26 mouse cellular contexts compared by ENCODE assay signal in the genomic region with DNA sequence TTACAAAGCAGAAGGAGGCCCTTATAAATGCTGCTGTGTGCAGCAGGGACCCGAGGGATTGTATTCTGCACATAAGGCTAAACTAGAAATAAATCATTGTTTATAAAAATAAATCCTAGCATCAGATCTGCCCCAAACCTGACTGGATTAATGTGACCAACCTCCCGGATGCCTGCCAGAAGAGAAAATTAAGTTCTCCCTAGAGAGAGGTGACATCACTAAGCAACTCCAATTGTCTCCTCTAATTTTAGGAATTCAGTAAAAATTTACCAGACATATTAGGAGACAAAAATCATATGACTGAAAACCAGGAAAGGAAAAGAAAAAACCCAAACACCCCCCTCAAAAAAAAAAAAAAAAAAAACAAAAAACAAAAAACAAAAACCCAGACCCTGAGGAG.
"Had no signal": no experiment of that assay in that cellular context is flagged by ENCODE, and none has a peak within 500 bp of the region (broad histone marks: within the 10 kb centered on the region; RNA-seq: fewer than 3 reads in every experiment).

No protein-coding gene starts in this region.

- H3K4me3 ChIP-seq: heart, adult 2 months; heart, embryonic 13.5 days; heart, embryonic 15.5 days; hindbrain, embryonic 13.5 days; hindbrain, embryonic 15.5 days; limb, embryonic 13.5 days; liver, embryonic 13.5 days; liver, embryonic 15.5 days had no signal

- H3K36me3 ChIP-seq: heart, embryonic 13.5 days; heart, embryonic 15.5 days; hindbrain, embryonic 13.5 days; hindbrain, embryonic 15.5 days; limb, embryonic 13.5 days; liver, embryonic 13.5 days; liver, embryonic 15.5 days had no signal

- H3K27me3 ChIP-seq: heart, embryonic 13.5 days; heart, embryonic 15.5 days; hindbrain, embryonic 13.5 days; hindbrain, embryonic 15.5 days; limb, embryonic 13.5 days; liver, embryonic 13.5 days; liver, embryonic 15.5 days had no signal

- H3K9me3 ChIP-seq: heart, embryonic 13.5 days; heart, embryonic 15.5 days; hindbrain, embryonic 13.5 days; hindbrain, embryonic 15.5 days; limb, embryonic 13.5 days; liver, embryonic 13.5 days; liver, embryonic 15.5 days had no signal

- H3K27ac ChIP-seq: heart, adult 2 months; heart, embryonic 13.5 days; heart, embryonic 15.5 days; hindbrain, embryonic 13.5 days; hindbrain, embryonic 15.5 days; hindbrain, postnatal 0 days; limb, embryonic 13.5 days; liver, embryonic 13.5 days; liver, embryonic 15.5 days had no signal

- ATAC-seq: hindbrain, postnatal 0 days; intestine, embryonic 16.5 days; liver, postnatal 0 days had no signal

- DNase-seq: gastrocnemius, postnatal 14 days; gastrocnemius, postnatal 36 days; heart, adult 11 months; heart, adult 2 months; heart, postnatal 14 days; heart, postnatal 36 days; kidney, adult 11 months; kidney, adult 2 months; kidney, adult 9 months; kidney, postnatal 10 days; kidney, postnatal 36 days; layer of hippocampus, adult 9-11 months; layer of hippocampus, postnatal 36 days; liver; liver, embryonic 13.5 days; liver, postnatal 0 days had no signal

- H3K4me1 ChIP-seq: heart, embryonic 15.5 days; hindbrain, embryonic 13.5 days; hindbrain, embryonic 15.5 days; limb, embryonic 13.5 days; liver, embryonic 13.5 days; liver, embryonic 15.5 days had no signal

- H3K4me2 ChIP-seq: heart, embryonic 11.5 days; heart, embryonic 13.5 days; heart, embryonic 15.5 days; hindbrain, embryonic 13.5 days; hindbrain, embryonic 15.5 days; limb, embryonic 13.5 days; liver, embryonic 11.5 days; liver, embryonic 13.5 days; liver, embryonic 15.5 days had no signal

- H3K9ac ChIP-seq: heart, embryonic 13.5 days; heart, embryonic 15.5 days; hindbrain, embryonic 13.5 days; hindbrain, embryonic 15.5 days; limb, embryonic 13.5 days; liver, embryonic 13.5 days; liver, embryonic 15.5 days; liver, postnatal 0 days had no signal
